Mouse (Mus musculus) limb, embryonic 12.5 days (tissue): ENCODE results near the gene Acsbg1. TPM values are rescaled to one million over a fixed set of nuclear protein-coding genes. Genes with fewer than 3 reads are reported as not detected.

Experiments used
- ATAC-seq: fragments of 200-750 bp; cut with Nextera tagmentation; 2 replicates; pipeline ENCODE4 v1.8.0; 2017; ENCODE audit warnings: low read depth, moderate TSS enrichment; ENCODE audit not compliant: insufficient number of reproducible peaks, insufficient read depth, low FRiP score, low TSS enrichment
- H3K27ac ChIP-seq: fragments of 300-500 bp; sonication (generic); 2 replicates; pipeline ENCODE4 v1.5.1; 2016; ENCODE audit warnings: mild to moderate bottlenecking, moderate library complexity
- H3K27me3 ChIP-seq: fragments of 300-500 bp; sonication (generic); 2 replicates; pipeline ENCODE4 v1.6.1; 2016; ENCODE audit warnings: mild to moderate bottlenecking, moderate library complexity
- H3K36me3 ChIP-seq: fragments of 300-500 bp; sonication (generic); 2 replicates; pipeline ENCODE4 v1.6.1; 2016; ENCODE audit warnings: mild to moderate bottlenecking, moderate library complexity
- H3K4me1 ChIP-seq: fragments of 300-500 bp; sonication (generic); replicated peaks from 2 replicates; pipeline ENCODE4 v1.6.1; 2016
- H3K4me2 ChIP-seq: fragments of 300-500 bp; sonication (generic); 2 replicates; pipeline ENCODE4 v1.6.1; 2016; ENCODE audit warnings: mild to moderate bottlenecking, moderate library complexity
- H3K4me3 ChIP-seq: fragments of 300-500 bp; sonication (generic); replicated peaks from 2 replicates; pipeline ENCODE4 v1.5.1; 2016; ENCODE audit warnings: mild to moderate bottlenecking
- H3K9ac ChIP-seq: fragments of 300-500 bp; sonication (generic); replicated peaks from 2 replicates; pipeline ENCODE4 v1.6.1; 2016; ENCODE audit warnings: mild to moderate bottlenecking, moderate library complexity
- H3K9me3 ChIP-seq: fragments of 300-500 bp; sonication (generic); 2 replicates; pipeline ENCODE4 v1.6.1; 2016; ENCODE audit warnings: mild to moderate bottlenecking, moderate library complexity
- WGBS: fragments of 180-500 bp; shearing (Covaris S2); methylation state at CpG from one replicate; pipeline ENCODE4 v1.1.7; 2016; 5-methylcytosine and 5-hydroxymethylcytosine counted together
- polyA plus RNA-seq: library from polyadenylated mRNA; unstranded; fragments of >200 nt; fragmentation: Nextera tagmentation; extraction: Ambion mirVana; gene quantifications from 2 replicates; pipeline ENCODE4 v1.2.1, GENCODE M21; 2016

Gene Acsbg1
- polyA plus RNA-seq, 1 experiment from 2014 or later = 0.20 TPM

GRCm38 (mm10) chr9:54642556-54642955 lies 19.1 kb downstream of the Acsbg1 start:
- Histone ChIP-seq H3K4me1 (no peaks in the 10 kb centered on the region), H3K27me3 (no peaks in the 10 kb centered on the region), H3K9ac (no peak overlapping the region), H3K9me3 (no peaks in the 10 kb centered on the region), H3K27ac (no peak overlapping the region), H3K36me3 (no peaks in the 10 kb centered on the region), H3K4me3 (no peak overlapping the region), H3K4me2 (no peak overlapping the region)
- no peak for ATAC-seq
- WGBS = 85% methylated on average over 4 of the region's 4 CpGs

- no peaks in the 10 kb centered on the region for H3K9me3 ChIP-seq
- no peak overlapping the region for H3K27ac ChIP-seq
- no peak overlapping the region for H3K9ac ChIP-seq
- ATAC-seq = no peak
- H3K27me3 ChIP-seq = no peaks in the 10 kb centered on the region
- H3K4me3 ChIP-seq = no peak overlapping the region
- H3K36me3 ChIP-seq = no peaks in the 10 kb centered on the region
- no peak overlapping the region for H3K4me2 ChIP-seq
- H3K4me1 ChIP-seq = no peaks in the 10 kb centered on the region
- 86% methylated on average over 2 of the region's 2 CpGs for WGBS
Observed at GRCm38 (mm10) chr9:54642149-54642548, 19.5 kb downstream of the Acsbg1 start.

- Histone ChIP-seq H3K4me1 (no peaks in the 10 kb centered on the region), H3K4me2 (no peak overlapping the region), H3K27me3 (no peaks in the 10 kb centered on the region), H3K9ac (no peak overlapping the region), H3K36me3 (no peaks in the 10 kb centered on the region), H3K27ac (no peak overlapping the region), H3K4me3 (no peak overlapping the region), H3K9me3 (no peaks in the 10 kb centered on the region)
- ATAC-seq = no peak
- WGBS = 79% methylated on average over 3 of the region's 3 CpGs
Observed at GRCm38 (mm10) chr9:54641548-54641947, 20.1 kb downstream of the Acsbg1 start.

GRCm38 (mm10) chr9:54639192-54639591 lies 22.5 kb downstream of the Acsbg1 start:
- H3K4me3 ChIP-seq = no peak overlapping the region
- no peak overlapping the region for H3K4me2 ChIP-seq
- H3K27me3 ChIP-seq = no peaks in the 10 kb centered on the region
- H3K36me3 ChIP-seq = no peaks in the 10 kb centered on the region
- 64% methylated on average over 2 of the region's 2 CpGs for WGBS
- H3K4me1 ChIP-seq = no peaks in the 10 kb centered on the region
- no peak for ATAC-seq
- H3K9me3 ChIP-seq = no peaks in the 10 kb centered on the region
- H3K27ac ChIP-seq = no peak overlapping the region
- no peak overlapping the region for H3K9ac ChIP-seq

GRCm38 (mm10) chr9:54637510-54638314 lies 24.0 kb downstream of the Acsbg1 start:
- H3K36me3 ChIP-seq = no peaks in the 10 kb centered on the region

GRCm38 (mm10) chr9:54633401-54633800 lies 28.3 kb downstream of the Acsbg1 start:
- Histone ChIP-seq H3K4me2 (no peak overlapping the region), H3K4me1 (no peaks in the 10 kb centered on the region), H3K9me3 (no peaks in the 10 kb centered on the region), H3K4me3 (no peak overlapping the region), H3K36me3 (no peaks in the 10 kb centered on the region), H3K27me3 (no peaks in the 10 kb centered on the region), H3K27ac (no peak overlapping the region), H3K9ac (no peak overlapping the region)
- 84% methylated on average over 2 of the region's 2 CpGs for WGBS
- no peak for ATAC-seq

More at GRCm38 (mm10) chr9:54637510-54638314, 24.0 kb downstream of the Acsbg1 start:
- no peak for ATAC-seq
- H3K9ac ChIP-seq = no peak overlapping the region
- H3K9me3 ChIP-seq = no peaks in the 10 kb centered on the region
- no peak overlapping the region for H3K27ac ChIP-seq
- no peak overlapping the region for H3K4me3 ChIP-seq
- no peaks in the 10 kb centered on the region for H3K27me3 ChIP-seq
- WGBS = 62% methylated on average over 5 of the region's 5 CpGs
- H3K4me2 ChIP-seq = no peak overlapping the region
- H3K4me1 ChIP-seq = no peaks in the 10 kb centered on the region

DNA sequence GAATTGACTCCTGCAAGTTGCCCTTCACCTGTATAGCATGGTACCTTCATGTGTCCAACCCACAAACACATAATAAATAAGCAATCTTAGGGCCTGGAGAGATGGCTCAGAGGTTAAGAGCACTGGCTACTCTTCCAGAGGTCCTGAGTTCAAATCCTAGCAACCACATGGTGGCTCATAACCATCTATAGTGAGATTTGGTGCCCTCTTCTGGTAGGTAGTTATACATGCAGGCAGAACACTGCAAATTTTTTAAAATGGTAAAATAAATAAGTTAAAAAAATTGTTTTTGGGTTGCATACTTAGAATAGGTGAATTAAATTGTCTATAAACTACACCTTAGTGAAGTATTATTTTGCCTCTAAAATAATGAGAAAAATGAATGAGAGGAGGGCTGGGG lies 30.8 kb downstream of the Acsbg1 start:
- ATAC-seq = no peak
- Histone ChIP-seq H3K4me1 (no peaks in the 10 kb centered on the region), H3K4me2 (no peak overlapping the region), H3K9ac (no peak overlapping the region), H3K4me3 (no peak overlapping the region), H3K27ac (no peak overlapping the region), H3K9me3 (no peaks in the 10 kb centered on the region), H3K36me3 (no peaks in the 10 kb centered on the region), H3K27me3 (no peaks in the 10 kb centered on the region)

GRCm38 (mm10) chr9:54629613-54630261 lies 31.9 kb downstream of the Acsbg1 start:
- Histone ChIP-seq H3K4me3 (no peak overlapping the region), H3K36me3 (no peaks in the 10 kb centered on the region), H3K4me2 (no peak overlapping the region), H3K4me1 (no peaks in the 10 kb centered on the region), H3K9me3 (no peaks in the 10 kb centered on the region), H3K27ac (no peak overlapping the region), H3K9ac (no peak overlapping the region), H3K27me3 (no peaks in the 10 kb centered on the region)
- no peak for ATAC-seq
- 74% methylated on average over 5 of the region's 5 CpGs for WGBS

GRCm38 (mm10) chr9:54628752-54629151 lies 32.9 kb downstream of the Acsbg1 start:
- 94% methylated on average over 4 of the region's 4 CpGs for WGBS
- H3K9ac ChIP-seq = no peak overlapping the region
- H3K27ac ChIP-seq = no peak overlapping the region
- ATAC-seq = no peak
- H3K4me2 ChIP-seq = no peak overlapping the region
- no peak overlapping the region for H3K4me3 ChIP-seq
- no peaks in the 10 kb centered on the region for H3K36me3 ChIP-seq
- no peaks in the 10 kb centered on the region for H3K4me1 ChIP-seq
- H3K9me3 ChIP-seq = no peaks in the 10 kb centered on the region
- H3K27me3 ChIP-seq = no peaks in the 10 kb centered on the region

DNA sequence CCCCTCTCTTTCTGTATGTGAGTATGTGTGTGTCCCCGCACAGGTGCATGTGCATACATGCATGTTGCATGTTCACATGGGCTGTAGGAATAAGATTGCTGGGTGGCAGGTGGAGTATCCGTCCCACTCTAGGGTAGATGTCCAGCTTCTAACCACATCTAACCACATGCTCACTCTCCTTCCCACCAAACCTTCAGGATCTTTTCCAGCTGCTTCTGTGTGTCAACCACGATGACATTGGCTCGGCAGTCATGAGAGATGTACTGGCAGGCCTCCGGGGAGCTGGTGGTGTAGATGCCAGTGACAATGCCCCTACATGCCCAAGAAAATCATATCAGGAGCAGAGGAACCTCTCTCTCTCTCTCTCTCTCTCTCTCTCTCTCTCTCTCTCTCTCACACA lies 34.4 kb downstream of the Acsbg1 start:
- Histone ChIP-seq H3K36me3 (no peaks in the 10 kb centered on the region), H3K27me3 (no peaks in the 10 kb centered on the region), H3K27ac (no peak overlapping the region), H3K9ac (no peak overlapping the region), H3K9me3 (no peaks in the 10 kb centered on the region), H3K4me3 (no peak overlapping the region), H3K4me1 (no peaks in the 10 kb centered on the region), H3K4me2 (no peak overlapping the region)
- WGBS = 87% methylated on average over 5 of the region's 5 CpGs
- no peak for ATAC-seq

- ATAC-seq = no peak
- Histone ChIP-seq H3K4me3 (no peak overlapping the region), H3K9ac (no peak overlapping the region), H3K36me3 (no peaks in the 10 kb centered on the region), H3K9me3 (no peaks in the 10 kb centered on the region), H3K4me1 (no peaks in the 10 kb centered on the region), H3K27me3 (no peaks in the 10 kb centered on the region), H3K4me2 (no peak overlapping the region), H3K27ac (no peak overlapping the region)
- WGBS = 65% methylated on average over 13 of the region's 13 CpGs
Observed at GRCm38 (mm10) chr9:54614182-54614850, 47.4 kb downstream of the Acsbg1 start.
